Mouse (Mus musculus) brain, embryonic 18.5 days (tissue): ENCODE measurements around the gene Vmn2r8.
"Not testable (repeated sequence)": the region's sequence is repeated elsewhere in the genome, so short reads cannot be mapped to it uniquely, and the experiment has no call there.

Experiments
- DNase-seq: peaks from one replicate; pipeline ENCODE4 v3.0.0-alpha.2; 2012; ENCODE audit warnings: low read depth, low spot score

The Vmn2r8 gene

DNA sequence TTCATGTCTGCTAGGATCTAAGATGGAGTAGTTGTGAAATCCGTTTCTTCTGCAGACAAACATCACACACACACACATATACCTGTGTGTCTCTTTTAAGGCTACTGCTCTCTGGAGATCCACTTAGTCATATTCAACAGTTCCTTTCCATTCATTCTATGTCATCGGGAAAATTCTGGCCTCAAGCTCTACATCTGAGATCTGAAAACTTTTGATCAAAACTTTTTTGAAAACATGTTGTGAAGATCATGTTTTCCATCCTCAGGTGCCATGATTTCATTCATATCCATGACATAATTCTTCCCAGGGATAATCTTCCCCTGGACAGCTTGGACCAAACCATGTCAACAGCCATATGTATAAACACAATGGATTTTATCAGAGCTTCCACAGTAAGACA lies at the start of gene Vmn2r8:
Vmn2r8 (minus strand) TSS at position 101 of the 400 bp plus-strand sequence.
- DNase-seq, result not testable (repeated sequence)

DNA sequence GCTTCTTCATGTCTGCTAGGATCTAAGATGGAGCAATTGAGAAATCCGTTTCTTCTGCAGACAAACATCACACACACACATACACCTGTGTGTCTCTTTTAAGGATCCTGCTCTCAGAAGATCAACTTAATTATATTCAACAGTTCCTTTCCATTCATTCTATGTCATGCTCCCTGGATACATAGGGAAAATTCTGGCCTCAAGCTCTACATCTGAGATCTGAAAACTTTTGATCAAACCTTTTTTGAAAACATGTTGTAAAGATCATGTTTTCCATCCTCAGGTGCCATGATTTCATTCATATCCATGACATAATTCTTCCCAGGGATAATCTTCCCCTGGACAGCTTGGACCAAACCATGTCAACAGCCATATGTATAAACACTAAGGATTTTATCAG lies 43.9 kb upstream of the Vmn2r8 start, which contains the start of gene Vmn2r9:
Vmn2r9 (minus strand) TSS at position 101 of the 400 bp plus-strand sequence.
- not testable (repeated sequence) for DNase-seq

DNA sequence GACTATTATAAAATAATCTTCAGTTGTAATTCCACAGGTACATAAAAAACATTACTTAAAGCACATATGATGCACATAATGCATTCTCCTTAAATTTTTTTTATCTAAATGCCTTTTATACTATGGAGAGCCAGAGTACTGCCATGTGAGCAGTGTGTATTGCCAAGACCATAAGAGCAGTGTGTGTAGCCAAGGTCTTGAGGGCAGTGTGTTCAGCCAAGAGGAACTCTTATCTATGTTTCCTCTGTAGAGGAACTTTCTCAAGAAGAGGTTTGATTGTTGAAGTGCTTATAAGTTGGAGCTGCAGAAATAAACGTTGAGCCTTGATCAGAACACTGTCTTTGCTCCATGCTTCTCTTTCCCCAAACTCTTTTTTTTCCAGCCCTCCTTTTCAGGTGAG lies 40.8 kb upstream of the Vmn2r8 start:
- no peak for DNase-seq

DNA sequence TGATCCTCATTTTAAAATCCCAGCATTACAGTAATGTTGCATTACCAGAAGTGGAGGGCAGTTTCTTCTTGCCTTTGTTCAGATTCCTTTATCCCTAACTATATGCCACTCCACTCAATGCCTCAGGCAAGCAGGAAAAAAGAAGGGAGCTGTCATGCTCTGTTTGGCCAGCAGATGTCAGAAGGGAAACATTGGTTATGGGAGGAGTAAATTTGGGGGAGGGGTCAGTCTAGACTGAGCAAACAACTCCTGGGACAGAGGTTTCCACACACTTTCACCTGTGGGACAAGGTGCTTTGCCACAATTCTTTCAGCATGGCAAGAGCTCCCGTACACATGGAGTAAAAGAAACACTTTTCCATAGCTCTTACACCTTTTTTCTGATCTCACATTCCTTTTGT lies 27.5 kb upstream of the Vmn2r8 start:
- DNase-seq, result no peak

DNA sequence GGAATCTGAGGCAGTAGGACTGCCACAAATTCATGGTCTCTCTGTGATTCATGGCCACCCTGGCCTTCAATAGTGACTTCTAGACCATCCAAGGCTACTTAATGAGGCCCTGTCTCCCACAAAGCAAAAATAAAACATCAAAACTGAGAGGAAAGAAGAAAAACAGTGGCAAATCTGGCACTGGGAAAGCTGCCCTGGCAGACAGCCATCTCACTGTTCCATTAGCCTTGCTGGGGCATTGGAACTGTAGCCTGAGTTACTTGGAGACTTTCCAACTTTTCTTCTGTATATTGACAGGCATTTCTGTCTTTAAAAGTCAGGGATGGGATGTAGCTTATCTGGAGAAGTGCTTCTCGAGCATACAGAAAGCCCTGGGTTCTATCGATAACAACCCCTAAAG lies 14.6 kb upstream of the Vmn2r8 start:
- DNase-seq, result no peak

DNA sequence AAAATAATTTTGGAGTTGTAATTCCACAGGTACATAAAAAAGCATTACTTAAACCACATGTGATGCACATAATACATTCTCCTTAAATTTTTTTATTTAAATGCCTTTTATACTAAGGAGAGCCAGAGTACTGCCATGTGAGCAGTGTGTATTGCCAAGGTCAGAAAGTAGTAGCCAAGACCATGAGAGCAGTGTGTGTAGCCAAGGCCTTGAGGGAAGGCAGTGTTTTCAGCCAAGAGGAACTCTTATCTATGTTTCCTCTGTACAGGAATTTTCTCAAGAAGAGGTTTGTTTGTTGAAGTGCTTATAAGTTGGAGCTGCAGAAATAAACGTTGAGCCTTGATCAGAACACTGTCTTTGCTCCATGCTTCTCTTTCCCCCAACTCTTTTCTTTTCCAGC lies 5.0 kb downstream of the Vmn2r8 start:
- no peak for DNase-seq

DNA sequence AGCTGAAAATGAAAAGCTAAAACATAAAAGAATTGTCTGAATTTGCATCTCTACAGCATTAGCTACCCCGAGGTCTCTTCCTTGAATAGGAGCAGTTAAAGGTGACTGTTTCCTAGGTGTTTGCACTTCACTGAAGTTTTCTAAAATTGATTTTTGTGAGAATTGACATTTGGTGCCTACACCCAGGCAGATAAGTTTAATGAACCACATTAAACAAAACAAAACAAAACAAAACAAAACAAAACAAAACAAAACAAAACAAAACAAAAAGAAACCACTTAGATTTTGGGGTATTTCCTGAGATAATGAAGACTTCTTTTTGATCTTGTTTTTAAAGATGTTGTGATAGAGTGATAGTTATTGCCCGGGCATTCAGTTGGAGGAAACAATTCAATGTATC lies 13.4 kb downstream of the Vmn2r8 start, which contains the start of gene Tmed11:
Tmed11 (minus strand) TSS at position 101 of the 400 bp plus-strand sequence.
- not testable (repeated sequence) for DNase-seq

DNA sequence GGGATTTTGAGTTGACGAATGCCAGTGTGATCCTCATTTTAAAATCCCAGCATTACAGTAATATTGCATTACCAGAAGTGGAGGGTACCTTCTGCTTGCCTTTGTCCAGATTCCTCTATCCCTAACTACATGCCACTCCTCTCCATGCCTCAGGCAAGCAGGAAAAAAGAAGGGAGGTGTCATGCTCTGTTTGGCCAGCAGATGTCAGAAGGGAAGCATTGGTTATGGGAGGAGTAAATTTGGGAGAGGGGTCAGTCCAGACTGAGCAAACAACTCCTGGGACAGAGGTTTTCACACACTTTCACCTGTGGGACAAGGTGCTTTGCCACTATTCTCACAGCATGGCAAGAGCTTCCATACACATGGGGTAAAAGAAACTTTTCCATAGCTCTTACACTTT lies 18.3 kb downstream of the Vmn2r8 start:
- DNase-seq, result not testable (repeated sequence)

DNA sequence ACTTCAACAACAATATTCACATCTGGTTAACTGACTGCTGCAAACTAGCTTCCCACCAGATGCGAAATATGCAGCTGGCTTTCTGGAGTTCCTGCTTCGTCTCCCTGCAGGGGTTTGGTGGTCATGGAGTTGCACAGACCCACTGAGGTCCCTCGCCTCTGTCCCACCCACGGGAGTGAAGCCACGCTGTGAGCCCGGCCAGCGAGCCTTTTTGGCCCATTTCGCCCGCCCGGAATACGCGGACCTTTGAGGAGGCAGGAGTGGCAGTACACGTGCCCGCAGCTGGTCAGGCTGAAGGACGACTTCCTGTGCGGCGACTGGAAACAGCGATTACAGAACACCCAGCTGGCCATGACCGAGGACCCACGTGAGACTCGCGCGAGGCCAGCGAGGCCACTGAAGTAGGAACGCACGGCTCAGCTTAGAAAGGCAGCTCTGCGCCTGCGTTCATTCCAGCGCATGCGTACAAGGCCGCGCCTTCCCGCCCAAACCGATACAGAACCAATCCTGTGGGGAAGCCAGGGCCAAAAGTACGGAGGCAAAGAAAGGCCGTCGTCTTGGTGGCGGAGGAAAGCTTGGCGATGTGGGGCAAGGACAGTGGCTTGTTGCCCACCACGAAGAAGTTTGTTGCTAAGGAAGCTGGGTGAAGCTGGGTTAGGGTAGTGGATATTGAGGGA lies 33.9 kb downstream of the Vmn2r8 start, which contains the start of gene Rnf212:
Rnf212 (minus strand) TSS at position 353 of the 677 bp plus-strand sequence.
- DNase-seq, result no peak

DNA sequence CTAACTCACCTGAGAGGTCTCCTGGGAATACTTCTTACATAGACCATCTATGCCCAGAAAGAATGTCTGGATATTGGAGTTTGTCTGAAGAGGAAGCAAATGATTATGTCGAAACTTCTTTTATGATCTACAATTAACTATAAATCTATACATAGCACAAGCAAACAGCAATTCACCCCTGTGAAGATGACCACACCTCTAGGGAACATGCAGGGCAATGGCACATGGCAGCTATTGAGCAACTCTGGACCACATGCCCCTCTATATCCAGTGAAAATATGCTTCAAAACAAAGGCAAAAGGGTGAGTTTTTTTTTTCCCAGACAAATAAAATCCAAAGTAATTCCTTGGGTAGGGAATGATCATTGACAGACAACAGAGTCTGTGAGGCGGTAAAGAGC lies 48.6 kb downstream of the Vmn2r8 start:
- DNase-seq, result no peak

DNA sequence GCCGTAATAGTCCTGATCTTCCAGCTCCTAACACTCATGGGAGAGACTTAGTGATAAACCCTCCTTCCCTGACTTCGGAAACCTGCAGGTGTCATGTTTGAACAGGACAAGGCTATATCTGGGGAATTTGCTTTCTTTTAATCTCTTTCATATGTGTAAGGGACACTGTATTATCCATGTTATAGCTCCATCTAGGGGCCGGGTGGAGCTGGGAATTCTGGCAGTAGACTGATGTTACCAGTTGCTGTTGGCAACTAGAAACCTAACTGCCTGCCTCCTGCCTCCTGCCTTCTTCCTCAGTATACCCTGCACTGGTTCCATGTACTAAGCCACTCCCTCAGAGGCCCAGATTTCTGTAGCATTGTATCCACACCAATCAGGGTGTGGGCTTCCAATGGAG lies 50.3 kb downstream of the Vmn2r8 start:
- no peak for DNase-seq

DNA sequence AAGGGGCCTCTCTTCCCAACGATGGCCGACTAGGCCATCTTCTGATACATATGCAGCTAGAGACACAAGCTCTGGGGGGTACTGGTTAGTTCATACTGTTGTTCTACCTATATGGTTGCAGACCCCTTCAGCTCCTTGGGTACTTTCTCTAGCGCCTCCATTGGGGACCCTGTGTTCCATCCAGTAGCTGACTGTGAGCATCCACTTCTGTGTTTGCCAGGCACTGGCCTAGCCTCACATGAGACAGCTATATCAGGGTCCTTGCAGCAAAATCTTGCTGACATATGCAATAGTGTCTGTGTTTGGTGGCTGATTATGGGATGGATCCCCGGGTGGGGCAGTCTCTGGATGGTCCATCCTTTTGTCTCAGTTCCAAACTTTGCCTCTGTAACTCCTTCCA lies 57.4 kb downstream of the Vmn2r8 start:
- not testable (repeated sequence) for DNase-seq

DNA sequence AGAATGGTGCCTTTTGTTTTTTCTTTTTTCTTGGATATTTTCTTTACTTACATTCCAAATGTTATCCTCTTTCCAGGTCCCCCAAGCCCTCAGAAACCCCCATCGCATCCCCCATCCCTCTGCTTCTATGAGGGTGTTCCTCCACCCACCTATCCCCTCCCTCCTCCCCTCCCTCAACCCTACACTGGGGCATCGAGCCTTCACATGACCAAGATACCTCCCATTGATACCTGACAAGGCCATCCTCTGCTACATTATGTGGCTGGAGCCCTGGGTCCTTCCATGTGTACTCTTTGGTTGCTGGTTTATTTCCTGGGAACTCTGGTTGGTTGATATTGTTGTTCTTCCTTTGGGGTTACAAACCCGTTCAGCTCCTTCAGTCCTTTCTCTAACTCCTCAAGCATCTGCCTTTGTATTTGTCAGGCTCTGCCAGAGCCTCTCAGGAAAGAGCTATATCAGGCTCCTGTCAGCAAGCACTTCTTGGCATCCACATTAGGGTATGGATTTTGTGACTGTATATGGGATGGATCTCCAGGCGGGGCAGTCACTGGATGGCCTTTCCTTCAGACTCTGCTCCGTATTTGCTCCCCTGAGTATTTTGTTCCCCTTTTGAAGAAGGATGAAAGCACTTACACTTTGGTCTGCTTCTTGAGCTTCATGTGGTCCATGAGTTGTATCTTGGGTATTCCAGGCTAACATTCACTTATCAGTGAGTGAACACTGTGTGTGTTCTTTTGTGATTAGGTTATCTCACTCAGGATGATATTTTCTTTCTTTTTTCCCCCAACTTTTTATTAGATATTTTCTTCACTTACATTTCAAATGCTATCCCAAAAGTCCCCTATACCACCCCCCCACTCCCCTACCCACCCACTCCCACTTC lies 58.1 kb downstream of the Vmn2r8 start:
- DNase-seq, result no peak

DNA sequence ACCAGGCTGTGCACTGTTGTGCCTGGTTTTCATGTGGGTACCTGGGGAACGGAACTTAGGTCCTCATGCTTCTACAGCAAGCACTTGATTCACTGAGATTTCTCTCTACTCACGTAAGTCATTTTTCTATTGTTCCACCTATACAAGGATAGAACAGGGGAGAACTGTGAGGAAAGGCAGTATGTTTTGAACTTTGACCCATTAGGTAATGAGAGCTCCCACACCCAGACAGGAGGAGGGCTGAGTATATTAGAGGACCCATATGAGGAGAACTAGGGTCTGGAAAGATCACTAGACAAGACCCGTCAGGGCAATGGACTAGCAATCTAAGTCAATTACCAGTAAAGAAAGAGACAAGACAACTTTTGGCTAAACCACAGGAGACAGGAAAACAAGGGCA lies 64.0 kb downstream of the Vmn2r8 start:
- no peak for DNase-seq

DNA sequence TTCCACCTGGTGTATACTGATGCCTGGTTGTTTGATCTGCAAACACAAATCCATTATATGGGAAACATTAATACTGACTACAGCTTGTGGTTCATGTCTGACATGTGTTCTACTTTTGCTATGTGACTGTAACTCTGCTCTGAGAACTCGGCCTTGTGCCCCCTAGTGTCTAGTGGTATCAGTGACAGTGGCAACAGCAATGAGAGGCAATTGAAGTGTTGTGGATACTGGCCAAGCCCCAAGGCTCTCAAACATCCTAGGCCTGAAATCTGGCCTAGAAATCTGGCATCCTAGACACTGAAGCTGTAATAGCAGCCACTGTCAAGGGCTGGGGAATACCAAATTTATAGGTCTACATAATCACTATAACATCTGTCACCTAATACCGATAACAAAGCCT lies 64.8 kb downstream of the Vmn2r8 start:
- DNase-seq, result no peak

DNA sequence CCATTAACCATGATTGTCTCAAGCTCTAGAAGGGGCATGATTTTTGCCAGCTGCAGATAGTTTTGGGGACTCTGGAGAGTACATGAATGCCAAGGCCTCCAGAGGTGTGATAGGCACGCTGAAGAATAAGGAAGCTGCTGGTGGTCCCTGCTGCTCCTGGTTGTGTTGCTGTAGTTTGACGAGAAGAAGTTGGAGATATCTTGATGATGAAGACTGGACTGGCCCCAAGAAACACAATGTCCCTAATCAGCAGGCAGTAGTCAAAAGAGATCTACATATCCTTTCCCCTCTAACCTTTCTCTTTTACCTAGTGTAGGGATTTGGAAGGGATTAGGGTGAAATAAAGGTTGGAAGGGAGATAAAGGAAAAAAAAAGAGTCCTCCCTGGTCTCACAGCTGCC lies 66.1 kb downstream of the Vmn2r8 start:
- DNase-seq, result no peak

DNA sequence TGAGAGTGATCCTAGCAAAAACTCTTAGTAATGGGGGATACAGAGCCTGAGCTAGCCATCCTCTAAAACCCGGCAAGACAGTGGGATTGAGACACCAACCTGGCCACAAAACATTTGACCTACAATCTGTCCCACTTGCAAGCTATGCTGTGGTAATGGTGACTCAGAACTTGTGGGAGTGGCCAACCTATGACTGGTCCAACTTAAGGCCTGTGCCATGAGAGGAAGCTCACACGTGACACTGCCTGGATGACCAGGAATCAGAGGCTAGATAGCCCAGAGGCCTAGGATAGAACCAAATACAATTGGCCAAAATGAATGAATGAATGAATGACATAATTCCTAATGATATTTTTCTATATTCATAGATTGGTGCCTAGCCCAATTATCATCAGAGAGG lies 66.8 kb downstream of the Vmn2r8 start:
- no peak for DNase-seq
